Mouse (Mus musculus): ENCODE measurements around the gene Ptprn.
"Not testable (repeated sequence)": the region's sequence is repeated elsewhere in the genome, so short reads cannot be mapped to it uniquely, and the experiment has no call there.

Gene Ptprn

GRCm38 (mm10) chr1:75252308-75252707 lies 12.0 kb downstream of the Ptprn start:
- DNase-seq: peak in 1 of 2 experiments; percentile 30

GRCm38 (mm10) chr1:75251112-75251970 lies 13.0 kb downstream of the Ptprn start:
- DNase-seq: peak; percentile 84 to 89

GRCm38 (mm10) chr1:75250498-75250897 lies 13.8 kb downstream of the Ptprn start:
- peak; percentile 66 to 74 for DNase-seq

- DNase-seq: peak; percentile 59 to 69
Measured at GRCm38 (mm10) chr1:75248041-75248772, 16.1 kb downstream of the Ptprn start.

- peak in 1 of 2 experiments; percentile 26 for DNase-seq
Measured at GRCm38 (mm10) chr1:75247071-75247930, 17.0 kb downstream of the Ptprn start.

GRCm38 (mm10) chr1:75244836-75245235 lies 19.5 kb downstream of the Ptprn start:
- peak; percentile 54 to 67 for DNase-seq

- DNase-seq: peak in 1 of 2 experiments; percentile 9
Measured at GRCm38 (mm10) chr1:75244175-75244826, 20.0 kb downstream of the Ptprn start.

GRCm38 (mm10) chr1:75243411-75243810 lies 20.9 kb downstream of the Ptprn start:
- peak in 1 of 2 experiments; percentile 16 for DNase-seq

GRCm38 (mm10) chr1:75239591-75239990 lies 24.7 kb downstream of the Ptprn start:
- peak; percentile 56 to 68 for DNase-seq

- DNase-seq: peak; percentile 91 to 93
Measured at GRCm38 (mm10) chr1:75236117-75237050, 27.9 kb downstream of the Ptprn start, which contains the start of gene Dnajb2. Dnajb2 (plus strand) TSS chr1:75236406.

- peak; percentile 84 to 90 for DNase-seq
Measured at GRCm38 (mm10) chr1:75234606-75235005, 29.7 kb downstream of the Ptprn start.

GRCm38 (mm10) chr1:75232489-75232888 lies 31.8 kb downstream of the Ptprn start:
- not testable (repeated sequence) for DNase-seq

- DNase-seq: peak in 1 of 2 experiments; percentile 3
Measured at GRCm38 (mm10) chr1:75231664-75232152, 32.6 kb downstream of the Ptprn start, which contains the start of gene A630095N17Rik. A630095N17Rik (minus strand) TSS chr1:75232102.

GRCm38 (mm10) chr1:75231224-75231623 lies 33.1 kb downstream of the Ptprn start:
- no peak for DNase-seq

- DNase-seq: no peak
Measured at GRCm38 (mm10) chr1:75230335-75230994, 33.8 kb downstream of the Ptprn start.

- DNase-seq: no peak
Measured at GRCm38 (mm10) chr1:75229158-75229557, 35.1 kb downstream of the Ptprn start.

GRCm38 (mm10) chr1:75227653-75228052 lies 36.6 kb downstream of the Ptprn start:
- no peak for DNase-seq

- no peak for DNase-seq
Measured at GRCm38 (mm10) chr1:75226138-75226537, 38.2 kb downstream of the Ptprn start.

GRCm38 (mm10) chr1:75225473-75225872 lies 38.8 kb downstream of the Ptprn start:
- no peak for DNase-seq

- no peak for DNase-seq
Measured at GRCm38 (mm10) chr1:75223532-75223931, 40.8 kb downstream of the Ptprn start.

All from cerebellum, adult 18-20 months (tissue).